Mouse (Mus musculus): ENCODE measurements around the gene Bicra. TPM values are rescaled to one million over a fixed set of nuclear protein-coding genes. Genes with fewer than 3 reads are reported as not detected.

The Bicra gene
- polyA plus RNA-seq, 1 experiment from 2014 or later: 1.8 TPM

DNA sequence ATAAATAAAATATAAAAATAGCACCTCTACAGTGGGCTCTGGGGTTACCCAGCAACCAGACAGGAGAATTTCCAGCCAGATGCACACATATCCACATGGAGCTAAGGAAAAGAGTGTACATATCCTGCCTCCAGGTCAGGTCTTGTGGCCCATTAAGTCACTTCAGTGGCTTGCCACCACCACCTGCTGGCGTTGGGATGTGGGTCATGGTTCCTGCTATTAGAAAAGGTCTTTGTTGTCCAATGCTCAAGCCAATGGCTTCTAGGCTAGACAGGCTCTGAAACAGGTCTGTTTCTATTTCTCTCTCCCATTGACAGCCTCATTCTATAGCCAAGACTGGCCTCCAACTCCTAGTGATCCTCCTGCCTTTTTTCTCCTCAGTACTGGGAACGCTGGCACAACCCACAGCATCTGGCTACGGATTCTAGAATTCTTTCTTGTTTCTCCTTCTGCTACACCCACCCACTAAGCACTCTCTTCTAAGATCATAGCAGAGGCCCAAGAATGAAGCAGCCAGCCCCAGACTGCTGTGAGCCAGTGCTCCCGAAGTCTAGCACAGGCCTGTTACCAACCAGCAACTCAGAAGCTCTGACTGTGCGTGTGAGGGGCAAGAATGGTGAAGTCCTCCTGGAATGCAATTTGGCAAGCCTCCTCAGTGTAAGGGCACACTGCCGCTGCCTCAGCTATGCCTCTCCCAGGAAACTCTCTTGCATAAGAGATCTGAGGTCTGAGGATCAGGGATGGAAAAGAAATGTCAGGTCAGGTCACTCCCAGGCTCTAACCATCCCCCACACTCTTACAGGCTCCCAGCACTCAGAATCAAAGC is 19.4 kb downstream of the Bicra start:
- Histone ChIP-seq H3K27ac (replicated peaks) (peak overlapping the region; percentile 31; the same call in 1 of the 2 replicates), H3K4me2 (replicated peaks; ENCODE audit: low read depth) (no peak overlapping the region), H3K4me3 (ENCODE audit: low read depth, low read length) (no peak overlapping the region), H3K9me3 (ENCODE audit: control insufficient read depth, low read length) (no peaks in the 10 kb centered on the region), H3K4me1 (replicated peaks; ENCODE audit: control insufficient read depth, insufficient read depth) (no peaks in the 10 kb centered on the region), H3K36me3 (ENCODE audit: control insufficient read depth, insufficient read depth, low read length) (no peaks in the 10 kb centered on the region), H3K9ac (ENCODE audit: low read length) (no peak overlapping the region), H3K27me3 (ENCODE audit: control insufficient read depth, insufficient read depth, low read length) (no peaks in the 10 kb centered on the region)
- ATAC-seq (ENCODE audit: low FRiP score, low TSS enrichment) (0 out of 2 replicates have a peak, but pooled peaks have one; percentile 7), DNase-seq (ENCODE audit: low spot score) (no peak)
- TF ChIP-seq EP300 (optimal IDR thresholded peaks at IDR 0.05) (no peak), CTCF (IDR thresholded peaks at IDR 0.05; ENCODE audit: low read depth) (peak; percentile 51)
- WGBS: 59% methylated on average over 6 of the region's 6 CpGs

DNA sequence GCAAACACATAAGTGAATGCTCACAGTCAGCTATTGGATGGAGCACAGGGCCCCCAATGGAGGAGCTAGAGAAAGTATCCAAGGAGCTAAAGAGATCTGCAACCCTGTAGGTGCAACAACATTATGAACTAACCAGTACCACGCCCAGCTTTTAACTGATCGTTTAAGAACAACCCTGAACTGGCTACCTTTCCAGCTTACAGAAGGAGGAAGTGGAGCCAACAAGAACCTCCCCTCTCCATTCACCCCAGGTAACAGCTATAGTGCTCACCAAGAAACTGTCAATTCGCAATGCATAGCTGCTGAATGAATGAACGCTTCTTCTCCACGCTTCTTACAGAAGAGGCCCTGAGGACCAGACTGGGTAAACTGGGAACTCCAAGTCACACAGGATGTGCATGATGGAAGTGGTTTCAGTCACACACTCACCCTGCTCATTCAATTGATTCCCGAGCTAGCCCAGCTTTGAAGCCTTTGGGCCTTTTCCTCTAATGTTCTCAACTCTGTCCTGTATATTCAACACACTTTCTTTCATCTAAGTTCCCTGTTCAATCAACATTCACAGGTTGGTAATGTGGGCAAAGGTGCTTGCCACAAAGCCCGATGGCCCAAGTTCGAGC is 23.0 kb downstream of the Bicra start:
- Histone ChIP-seq H3K9ac (ENCODE audit: low read length) (no peak overlapping the region), H3K4me3 (ENCODE audit: low read depth, low read length) (no peak overlapping the region), H3K36me3 (ENCODE audit: control insufficient read depth, insufficient read depth, low read length) (no peaks in the 10 kb centered on the region), H3K4me1 (replicated peaks; ENCODE audit: control insufficient read depth, insufficient read depth) (no peaks in the 10 kb centered on the region; the same call in 1 of the 2 replicates), H3K27me3 (ENCODE audit: control insufficient read depth, insufficient read depth, low read length) (no peaks in the 10 kb centered on the region), H3K27ac (replicated peaks) (no peak overlapping the region; the same call in 1 of the 2 replicates), H3K4me2 (replicated peaks; ENCODE audit: low read depth) (no peak overlapping the region), H3K9me3 (ENCODE audit: control insufficient read depth, low read length) (no peaks in the 10 kb centered on the region)
- TF ChIP-seq CTCF (IDR thresholded peaks at IDR 0.05; ENCODE audit: low read depth): no peak
- TF ChIP-seq EP300 (optimal IDR thresholded peaks at IDR 0.05): no peak
- WGBS: 71% methylated on average over 8 of the region's 8 CpGs
- peak; percentile 74 for ATAC-seq (ENCODE audit: low FRiP score, low TSS enrichment)
- DNase-seq (ENCODE audit: low spot score): no peak

- peak; percentile 69 for ATAC-seq (ENCODE audit: low FRiP score, low TSS enrichment)
Measured at GRCm38 (mm10) chr7:16019256-16020094, 28.2 kb downstream of the Bicra start.

DNA sequence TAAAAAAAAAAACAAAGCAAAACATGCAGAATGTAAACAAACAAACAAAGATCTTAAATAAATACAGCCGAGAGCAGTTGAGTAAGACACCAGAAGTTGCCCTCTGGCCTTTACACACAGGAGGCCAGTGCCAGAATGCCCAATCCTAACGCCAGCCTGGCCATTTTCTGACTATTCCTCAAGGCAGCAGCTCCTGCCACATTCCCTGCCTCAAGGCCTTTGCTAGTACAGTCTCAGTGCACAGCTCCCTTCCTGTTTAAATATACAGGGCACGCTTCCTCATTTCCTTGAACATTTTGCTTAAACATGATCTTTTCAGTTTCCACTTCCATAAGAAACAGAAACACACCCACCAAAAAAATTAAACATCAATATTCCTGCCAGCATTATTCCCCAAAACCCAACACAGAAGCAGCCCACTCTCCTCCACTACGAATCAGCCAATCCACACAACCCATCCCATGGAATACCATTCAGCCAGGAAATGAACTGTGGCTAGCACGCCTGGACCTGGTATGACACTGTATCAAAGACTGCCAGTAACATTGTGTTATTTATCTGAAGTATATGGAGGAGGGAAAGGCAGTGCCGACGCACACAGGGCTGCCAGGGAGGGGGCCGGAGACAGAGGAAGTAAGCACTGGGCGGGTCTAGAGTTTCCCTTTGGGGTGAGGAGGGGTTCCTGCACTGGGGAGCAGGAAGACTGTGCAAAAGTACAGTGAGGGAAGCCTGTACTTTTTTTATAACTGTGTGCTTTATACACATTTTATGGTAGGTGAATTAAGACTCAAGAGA is 29.5 kb downstream of the Bicra start:
- H3K4me2 ChIP-seq (replicated peaks; ENCODE audit: low read depth): no peak overlapping the region
- WGBS: 63% methylated on average over 9 of the region's 9 CpGs
- H3K9ac ChIP-seq (ENCODE audit: low read length): no peak overlapping the region
- TF ChIP-seq EP300 (optimal IDR thresholded peaks at IDR 0.05) (no peak), CTCF (IDR thresholded peaks at IDR 0.05; ENCODE audit: low read depth) (no peak)
- H3K27ac ChIP-seq (replicated peaks): peak overlapping the region; percentile 15
- no peaks in the 10 kb centered on the region for H3K9me3 ChIP-seq (ENCODE audit: control insufficient read depth, low read length)
- H3K4me3 ChIP-seq (ENCODE audit: low read depth, low read length): no peak overlapping the region
- no peaks in the 10 kb centered on the region; the same call in 1 of the 2 replicates for H3K36me3 ChIP-seq (ENCODE audit: control insufficient read depth, insufficient read depth, low read length)
- no peaks in the 10 kb centered on the region for H3K27me3 ChIP-seq (ENCODE audit: control insufficient read depth, insufficient read depth, low read length)
- peak; percentile 42 for DNase-seq (ENCODE audit: low spot score)
- H3K4me1 ChIP-seq (replicated peaks; ENCODE audit: control insufficient read depth, insufficient read depth): no peaks in the 10 kb centered on the region; the same call in 1 of the 2 replicates
- ATAC-seq (ENCODE audit: low FRiP score, low TSS enrichment): peak; percentile 72

More at GRCm38 (mm10) chr7:16019256-16020094, 28.2 kb downstream of the Bicra start:
- no peaks in the 10 kb centered on the region; the same call in 1 of the 2 replicates for H3K4me1 ChIP-seq (replicated peaks; ENCODE audit: control insufficient read depth, insufficient read depth)
- H3K27me3 ChIP-seq (ENCODE audit: control insufficient read depth, insufficient read depth, low read length): no peaks in the 10 kb centered on the region
- peak overlapping the region; percentile 15 for H3K27ac ChIP-seq (replicated peaks)
- H3K36me3 ChIP-seq (ENCODE audit: control insufficient read depth, insufficient read depth, low read length): no peaks in the 10 kb centered on the region
- no peak overlapping the region for H3K9ac ChIP-seq (ENCODE audit: low read length)
- no peak for DNase-seq (ENCODE audit: low spot score)
- no peak overlapping the region for H3K4me2 ChIP-seq (replicated peaks; ENCODE audit: low read depth)
- TF ChIP-seq CTCF (IDR thresholded peaks at IDR 0.05; ENCODE audit: low read depth) (no peak), EP300 (optimal IDR thresholded peaks at IDR 0.05) (no peak)
- H3K4me3 ChIP-seq (ENCODE audit: low read depth, low read length): no peak overlapping the region
- H3K9me3 ChIP-seq (ENCODE audit: control insufficient read depth, low read length): no peaks in the 10 kb centered on the region
- WGBS: 74% methylated on average over 5 of the region's 5 CpGs

- Histone ChIP-seq H3K9me3 (ENCODE audit: control insufficient read depth, low read length) (no peaks in the 10 kb centered on the region), H3K36me3 (ENCODE audit: control insufficient read depth, insufficient read depth, low read length) (no peaks in the 10 kb centered on the region; the same call in 1 of the 2 replicates), H3K27ac (replicated peaks) (no peak overlapping the region), H3K9ac (ENCODE audit: low read length) (no peak overlapping the region), H3K4me2 (replicated peaks; ENCODE audit: low read depth) (no peak overlapping the region), H3K27me3 (ENCODE audit: control insufficient read depth, insufficient read depth, low read length) (no peaks in the 10 kb centered on the region), H3K4me3 (ENCODE audit: low read depth, low read length) (no peak overlapping the region), H3K4me1 (replicated peaks; ENCODE audit: control insufficient read depth, insufficient read depth) (no peaks in the 10 kb centered on the region)
- WGBS: 76% methylated on average over 5 of the region's 5 CpGs
- no peak for ATAC-seq (ENCODE audit: low FRiP score, low TSS enrichment)
- TF ChIP-seq EP300 (optimal IDR thresholded peaks at IDR 0.05) (no peak), CTCF (IDR thresholded peaks at IDR 0.05; ENCODE audit: low read depth) (no peak)
- DNase-seq (ENCODE audit: low spot score): no peak
Measured at GRCm38 (mm10) chr7:16015384-16015783, 32.3 kb downstream of the Bicra start.
